In genomic region chr17:83848482-83848881, GRCm38 (mm10) we compare ENCODE assay signal across 19 mouse cellular contexts. TPM values are rescaled to one million over a fixed set of nuclear protein-coding genes. Genes with fewer than 3 reads are reported as not detected.
A peak's percentile ranks its signal among the peaks of the same experiment; 100 is the strongest.
DNase-seq lines count a peak whose midpoint lies in the region; ATAC-seq and TF ChIP-seq lines count a peak whose summit lies in the region.
"Had no signal": no experiment of that assay in that cellular context is flagged by ENCODE, and none has a peak within 500 bp of the region (broad histone marks: within the 10 kb centered on the region; RNA-seq: fewer than 3 reads in every experiment).

No protein-coding gene starts in this region.

- ATAC-seq in intestine, embryonic 15.5 days = peak; percentile 48
- no peak for ATAC-seq in intestine, postnatal 0 days
- ATAC-seq in forebrain, embryonic 16.5 days = no peak

- WGBS in intestine, embryonic 15.5 days = 32% methylated on average over 4 of the region's 4 CpGs
- WGBS in intestine, postnatal 0 days = 14% methylated on average over 4 of the region's 4 CpGs
- WGBS in large intestine, adult 2 months = 24% methylated on average over 4 of the region's 4 CpGs
- 69% methylated on average over 4 of the region's 4 CpGs for WGBS in hindbrain, embryonic 10.5 days
- WGBS in forebrain, embryonic 16.5 days = 74% methylated on average over 4 of the region's 4 CpGs

- H3K27ac ChIP-seq in intestine, embryonic 15.5 days = no peak overlapping the region
- no peak overlapping the region for H3K27ac ChIP-seq in intestine, postnatal 0 days (ENCODE audit: low read depth, low read length)
- H3K27ac ChIP-seq in hindbrain, embryonic 10.5 days = no peak overlapping the region
- no peak overlapping the region for H3K27ac ChIP-seq in forebrain, embryonic 16.5 days (ENCODE audit: low read length)
- H3K27ac ChIP-seq: embryonic facial prominence, embryonic 15.5 days; forebrain, embryonic 13.5 days; gastrocnemius, adult 2 months had no signal

- H3K4me2 ChIP-seq in intestine, embryonic 15.5 days (replicated peaks) = no peak overlapping the region
- no peak overlapping the region for H3K4me2 ChIP-seq in intestine, postnatal 0 days (replicated peaks; ENCODE audit: low read depth)
- H3K4me2 ChIP-seq in forebrain, embryonic 16.5 days (ENCODE audit: low read length) = no peak overlapping the region
- H3K4me2 ChIP-seq: embryonic facial prominence, embryonic 15.5 days; forebrain, embryonic 13.5 days; lung, embryonic 14.5 days; neural tube, embryonic 13.5 days had no signal

- H3K4me3 ChIP-seq in intestine, embryonic 15.5 days (replicated peaks) = no peak overlapping the region
- H3K4me3 ChIP-seq in intestine, postnatal 0 days (ENCODE audit: low read depth, low read length) = no peak overlapping the region
- no peak overlapping the region for H3K4me3 ChIP-seq in hindbrain, embryonic 10.5 days
- H3K4me3 ChIP-seq in forebrain, embryonic 16.5 days (replicated peaks; ENCODE audit: low read length) = no peak overlapping the region
- H3K4me3 ChIP-seq: embryonic facial prominence, embryonic 15.5 days; forebrain, embryonic 13.5 days; gastrocnemius, adult 2 months; neural tube, embryonic 13.5 days had no signal

- no peak for TF ChIP-seq CTCF in intestine, postnatal 0 days (IDR thresholded peaks at IDR 0.05; ENCODE audit: low read depth)

- no peaks in the 10 kb centered on the region for H3K36me3 ChIP-seq in intestine, embryonic 15.5 days
- H3K36me3 ChIP-seq in intestine, postnatal 0 days (ENCODE audit: control insufficient read depth, insufficient read depth) = no peaks in the 10 kb centered on the region
- no peaks in the 10 kb centered on the region for H3K36me3 ChIP-seq in hindbrain, embryonic 10.5 days
- H3K36me3 ChIP-seq in forebrain, embryonic 16.5 days (ENCODE audit: control insufficient read depth, insufficient read depth) = no peaks in the 10 kb centered on the region
- H3K36me3 ChIP-seq: embryonic facial prominence, embryonic 15.5 days; neural tube, embryonic 13.5 days had no signal

- no peaks in the 10 kb centered on the region for H3K9me3 ChIP-seq in intestine, embryonic 15.5 days
- H3K9me3 ChIP-seq in intestine, postnatal 0 days (ENCODE audit: control insufficient read depth) = no peaks in the 10 kb centered on the region
- H3K9me3 ChIP-seq in hindbrain, embryonic 10.5 days = no peaks in the 10 kb centered on the region
- H3K9me3 ChIP-seq in forebrain, embryonic 16.5 days (ENCODE audit: control insufficient read depth, low read length) = no peaks in the 10 kb centered on the region
- H3K9me3 ChIP-seq: embryonic facial prominence, embryonic 15.5 days; forebrain, embryonic 13.5 days; megakaryocyte, embryonic 14.5 days; neural tube, embryonic 13.5 days had no signal

- peak; percentile 42 to 53 for DNase-seq in B cell, adult 2 months
- peak; percentile 71 for DNase-seq in large intestine, adult 2 months (ENCODE audit: low read depth, low spot score)
- DNase-seq in naive thymus-derived CD4-positive, alpha-beta T cell, adult 2 months (ENCODE audit: low read depth) = peak; percentile 43
- DNase-seq in hindbrain, embryonic 10.5 days (ENCODE audit: low spot score) = no peak
- DNase-seq in gastrocnemius, adult 18-20 months (ENCODE audit: low spot score) = no peak
- DNase-seq: cerebellum, adult 11 months; gastrocnemius, adult 2 months; heart, postnatal 10 days; left cerebral cortex, postnatal 4 days; lung, embryonic 14.5 days; retina, postnatal 1 day had no signal

- peaks cover 12% of the 10 kb centered on the region for H3K4me1 ChIP-seq in intestine, embryonic 15.5 days (replicated peaks)
- no peaks in the 10 kb centered on the region for H3K4me1 ChIP-seq in intestine, postnatal 0 days (replicated peaks; ENCODE audit: control insufficient read depth, insufficient read depth, low read length)
- peaks cover 20% of the 10 kb centered on the region for H3K4me1 ChIP-seq in hindbrain, embryonic 10.5 days (replicated peaks)
- H3K4me1 ChIP-seq in forebrain, embryonic 16.5 days (replicated peaks; ENCODE audit: control insufficient read depth, insufficient read depth, low read length) = peaks cover 7% of the 10 kb centered on the region

- no peak overlapping the region for H3K9ac ChIP-seq in intestine, embryonic 15.5 days
- no peak overlapping the region for H3K9ac ChIP-seq in intestine, postnatal 0 days (ENCODE audit: low read depth, low read length)
- H3K9ac ChIP-seq in forebrain, embryonic 16.5 days (replicated peaks; ENCODE audit: low read depth, low read length) = no peak overlapping the region
- H3K9ac ChIP-seq: embryonic facial prominence, embryonic 15.5 days; lung, embryonic 14.5 days; neural tube, embryonic 13.5 days had no signal

- H3K27me3 ChIP-seq in intestine, embryonic 15.5 days (replicated peaks) = no peaks in the 10 kb centered on the region
- H3K27me3 ChIP-seq in intestine, postnatal 0 days (replicated peaks; ENCODE audit: control insufficient read depth, insufficient read depth, low read length) = no peaks in the 10 kb centered on the region
- H3K27me3 ChIP-seq in hindbrain, embryonic 10.5 days (ENCODE audit: insufficient read depth, poor library complexity, severe bottlenecking) = 0 out of 2 replicates have a peak, but pooled peaks cover 4% of the 10 kb centered on the region
- no peaks in the 10 kb centered on the region for H3K27me3 ChIP-seq in forebrain, embryonic 16.5 days (replicated peaks; ENCODE audit: control insufficient read depth, insufficient read depth, low read length)
- H3K27me3 ChIP-seq: embryonic facial prominence, embryonic 15.5 days; forebrain, embryonic 13.5 days; neural tube, embryonic 13.5 days had no signal

RNA-seq across cellular contexts. Expression of gene Haao, which starts 0.7 kb away (rescaled TPM):
- 1.1 and 1.2 TPM in 2 replicates for polyA plus RNA-seq in intestine, embryonic 15.5 days (2015; fragmentation: Nextera tagmentation; extraction: Ambion mirVana)
- 0.40 TPM in 1 of 2 replicates, not detected in the other for polyA plus RNA-seq in intestine, postnatal 0 days (2015; fragmentation: Nextera tagmentation; extraction: Ambion mirVana)
- 4.3 and 5.2 TPM in 2 replicates for polyA plus RNA-seq in large intestine, adult 2 months (2012; rRNA removed)
- 0.41 and 0.54 TPM in 2 replicates for polyA plus RNA-seq in hindbrain, embryonic 10.5 days (2016; fragmentation: Nextera tagmentation; extraction: Ambion mirVana)
- 0.14 and 0.29 TPM in 2 replicates for polyA plus RNA-seq in forebrain, embryonic 16.5 days (2015; fragmentation: Nextera tagmentation; extraction: Ambion mirVana)
- under 1 TPM in 1 of 2 experiments, not detected in 1; 0.38 TPM for total RNA-seq in gastrocnemius, adult 18-20 months (2021)
- total RNA-seq: gastrocnemius, adult 2 months; heart, postnatal 10 days; layer of hippocampus, postnatal 10 days had no signal
- polyA plus RNA-seq: forebrain, embryonic 13.5 days; neural tube, embryonic 13.5 days had no signal

Comparison
In these comparisons a context has a peak if more than half of its experiments do, and no peak if none do; other contexts are left out.
1. DNase-seq: peak in B cell, adult 2 months (2 of 2), large intestine, adult 2 months (single experiment) and naive thymus-derived CD4-positive, alpha-beta T cell, adult 2 months (single experiment); none in hindbrain, embryonic 10.5 days (single experiment) and gastrocnemius, adult 18-20 months (single experiment).